Mouse (Mus musculus) thymus, postnatal 25 days (tissue): ENCODE measurements around the gene Lrrk2.
A peak's percentile ranks its signal among the peaks of the same experiment; 100 is the strongest.

ENCODE experiments used
- DNase-seq: peaks from one replicate; pipeline ENCODE4 v3.0.0; 2022

Lrrk2 gene

GRCm38 (mm10) chr15:91672645-91673568 lies at the start of gene Lrrk2:
TSS of gene Lrrk2 (plus strand) at chr15:91673175.
- peak; percentile 51 for DNase-seq

- DNase-seq, result no peak
Observed at GRCm38 (mm10) chr15:91624475-91624874, 48.5 kb upstream of the Lrrk2 start.

GRCm38 (mm10) chr15:91629137-91629536 lies 43.8 kb upstream of the Lrrk2 start:
- DNase-seq, result no peak

GRCm38 (mm10) chr15:91632473-91632872 lies 40.5 kb upstream of the Lrrk2 start:
- no peak for DNase-seq

GRCm38 (mm10) chr15:91633051-91633450 lies 39.9 kb upstream of the Lrrk2 start:
- no peak for DNase-seq

- no peak for DNase-seq
Observed at GRCm38 (mm10) chr15:91633806-91634205, 39.2 kb upstream of the Lrrk2 start.

- DNase-seq, result no peak
Observed at GRCm38 (mm10) chr15:91634236-91634635, 38.7 kb upstream of the Lrrk2 start.

- DNase-seq, result no peak
Observed at GRCm38 (mm10) chr15:91641631-91642030, 31.3 kb upstream of the Lrrk2 start.

GRCm38 (mm10) chr15:91642682-91643306 lies 30.2 kb upstream of the Lrrk2 start:
- DNase-seq, result no peak

- DNase-seq, result peak; percentile 29
Observed at GRCm38 (mm10) chr15:91643632-91644348, 29.2 kb upstream of the Lrrk2 start.

- DNase-seq, result no peak
Observed at GRCm38 (mm10) chr15:91650270-91650669, 22.7 kb upstream of the Lrrk2 start.

- DNase-seq, result no peak
Observed at GRCm38 (mm10) chr15:91651493-91651892, 21.5 kb upstream of the Lrrk2 start.

GRCm38 (mm10) chr15:91658227-91658626 lies 14.7 kb upstream of the Lrrk2 start:
- no peak for DNase-seq

- DNase-seq, result no peak
Observed at GRCm38 (mm10) chr15:91660277-91661078, 12.5 kb upstream of the Lrrk2 start.

- no peak for DNase-seq
Observed at GRCm38 (mm10) chr15:91661079-91661369, 12.0 kb upstream of the Lrrk2 start.

- DNase-seq, result no peak
Observed at GRCm38 (mm10) chr15:91664586-91665132, 8.3 kb upstream of the Lrrk2 start.

- DNase-seq, result no peak
Observed at GRCm38 (mm10) chr15:91665530-91665929, 7.4 kb upstream of the Lrrk2 start.

- DNase-seq, result no peak
Observed at GRCm38 (mm10) chr15:91671216-91671615, 1.8 kb upstream of the Lrrk2 start.

GRCm38 (mm10) chr15:91671987-91672386 lies 988 bp upstream of the Lrrk2 start:
- no peak for DNase-seq

- DNase-seq, result no peak
Observed at GRCm38 (mm10) chr15:91673569-91673905, 562 bp downstream of the Lrrk2 start.

- no peak for DNase-seq
Observed at GRCm38 (mm10) chr15:91680116-91680515, 7.1 kb downstream of the Lrrk2 start.

GRCm38 (mm10) chr15:91685880-91686563 lies 13.0 kb downstream of the Lrrk2 start:
- DNase-seq, result no peak
